Mouse (Mus musculus): Measurements from ENCODE around the gene BC067074.
A peak's percentile ranks its signal among the peaks of the same experiment; 100 is the strongest.

Gene BC067074

GRCm38 (mm10) chr13:113321972-113322371 lies 29.0 kb downstream of the BC067074 start:
- ATAC-seq (ENCODE audit: low TSS enrichment), result peak; percentile 92

- ATAC-seq (ENCODE audit: low TSS enrichment), result peak; percentile 77
Measured at GRCm38 (mm10) chr13:113324241-113324640, 31.3 kb downstream of the BC067074 start.

GRCm38 (mm10) chr13:113325678-113326077 lies 32.7 kb downstream of the BC067074 start:
- no peak for ATAC-seq (ENCODE audit: low TSS enrichment)

- ATAC-seq (ENCODE audit: low TSS enrichment), result no peak
Measured at GRCm38 (mm10) chr13:113332256-113332655, 39.3 kb downstream of the BC067074 start.

- no peak for ATAC-seq (ENCODE audit: low TSS enrichment)
Measured at GRCm38 (mm10) chr13:113333374-113333773, 40.4 kb downstream of the BC067074 start.

GRCm38 (mm10) chr13:113333931-113334330 lies 41.0 kb downstream of the BC067074 start:
- ATAC-seq (ENCODE audit: low TSS enrichment), result no peak

- ATAC-seq (ENCODE audit: low TSS enrichment), result no peak
Measured at GRCm38 (mm10) chr13:113334773-113335172, 41.8 kb downstream of the BC067074 start.

- ATAC-seq (ENCODE audit: low TSS enrichment), result peak; percentile 71
Measured at GRCm38 (mm10) chr13:113337223-113337858, 44.4 kb downstream of the BC067074 start.

GRCm38 (mm10) chr13:113340644-113341043 lies 47.7 kb downstream of the BC067074 start:
- ATAC-seq (ENCODE audit: low TSS enrichment), result no peak

- no peak for ATAC-seq (ENCODE audit: low TSS enrichment)
Measured at GRCm38 (mm10) chr13:113341161-113341560, 48.2 kb downstream of the BC067074 start.

GRCm38 (mm10) chr13:113342355-113342919 lies 49.5 kb downstream of the BC067074 start:
- no peak for ATAC-seq (ENCODE audit: low TSS enrichment)

- no peak for ATAC-seq (ENCODE audit: low TSS enrichment)
Measured at GRCm38 (mm10) chr13:113350743-113351430, 57.9 kb downstream of the BC067074 start.

GRCm38 (mm10) chr13:113353546-113353945 lies 60.6 kb downstream of the BC067074 start:
- ATAC-seq (ENCODE audit: low TSS enrichment), result no peak

- no peak for ATAC-seq (ENCODE audit: low TSS enrichment)
Measured at GRCm38 (mm10) chr13:113353955-113354354, 61.0 kb downstream of the BC067074 start.

GRCm38 (mm10) chr13:113355022-113355421 lies 62.1 kb downstream of the BC067074 start:
- no peak for ATAC-seq (ENCODE audit: low TSS enrichment)

- ATAC-seq (ENCODE audit: low TSS enrichment), result no peak
Measured at GRCm38 (mm10) chr13:113357438-113358144, 64.6 kb downstream of the BC067074 start.

GRCm38 (mm10) chr13:113359676-113360075 lies 66.7 kb downstream of the BC067074 start:
- ATAC-seq (ENCODE audit: low TSS enrichment), result no peak

GRCm38 (mm10) chr13:113365976-113366375 lies 73.0 kb downstream of the BC067074 start:
- ATAC-seq (ENCODE audit: low TSS enrichment), result no peak

GRCm38 (mm10) chr13:113368931-113369579 lies 76.1 kb downstream of the BC067074 start:
- ATAC-seq (ENCODE audit: low TSS enrichment), result no peak

- ATAC-seq (ENCODE audit: low TSS enrichment), result no peak
Measured at GRCm38 (mm10) chr13:113369622-113370021, 76.7 kb downstream of the BC067074 start.

GRCm38 (mm10) chr13:113373291-113374083 lies 80.5 kb downstream of the BC067074 start:
- ATAC-seq (ENCODE audit: low TSS enrichment), result no peak

Data from frontal cortex, adult (tissue).